Mouse (Mus musculus) gastrocnemius, adult 18-20 months (tissue): ENCODE results near the gene Tmem82. TPM values are rescaled to one million over a fixed set of nuclear protein-coding genes. Genes with fewer than 3 reads are reported as not detected.
"Not testable (repeated sequence)": the region's sequence is repeated elsewhere in the genome, so short reads cannot be mapped to it uniquely, and the experiment has no call there.

Source experiments
- DNase-seq: peaks from one replicate; pipeline ENCODE4 v3.0.0; 2021; ENCODE audit warnings: low spot score
- total RNA-seq, 2 experiments: library from RNA; stranded (reverse); gene quantifications; 2 replicates each; pipeline ENCODE4 v1.2.3; 2021

Gene Tmem82
- total RNA-seq, 2 experiments from 2014 or later = 0.55 to 0.62 TPM

DNA sequence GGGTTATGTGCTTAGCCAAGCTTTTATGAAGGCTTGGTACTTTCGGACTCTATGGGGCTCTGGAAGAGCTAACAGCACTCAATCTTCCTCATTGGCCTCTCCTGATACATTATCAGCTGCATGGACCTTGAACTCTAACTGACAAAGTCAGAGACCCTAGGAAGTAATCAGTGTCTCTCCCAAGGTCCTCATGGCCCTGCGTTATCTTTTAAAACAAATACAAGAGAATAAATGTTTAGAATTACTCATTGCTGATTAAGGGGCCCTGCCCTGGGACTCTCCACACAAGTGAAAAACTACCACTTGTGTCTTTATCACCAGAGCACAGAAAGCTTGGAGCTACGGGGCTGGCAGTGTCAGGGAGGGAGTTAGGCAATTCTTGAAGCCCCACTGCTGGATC lies 39.6 kb downstream of the Tmem82 start:
- DNase-seq = no peak

DNA sequence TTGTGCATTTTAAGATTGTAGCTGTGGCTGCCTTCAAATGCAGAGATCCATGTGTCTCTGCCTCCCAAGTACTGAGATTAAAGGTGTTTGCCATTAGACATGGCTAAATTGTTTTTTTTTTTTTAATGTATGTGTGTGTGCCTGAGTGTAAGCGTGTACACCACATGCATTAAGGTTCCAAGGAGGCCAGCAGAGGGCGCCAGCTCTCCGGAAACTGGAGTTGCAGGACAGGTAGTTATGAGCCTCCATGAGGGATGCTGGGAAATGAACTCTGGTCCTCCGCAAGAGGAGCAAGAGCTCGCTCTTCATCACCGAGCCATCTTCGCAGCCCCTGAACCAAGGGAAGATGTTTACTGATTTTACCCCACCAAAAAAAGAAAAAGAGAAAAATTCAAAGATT lies 41.6 kb downstream of the Tmem82 start:
- no peak for DNase-seq

DNA sequence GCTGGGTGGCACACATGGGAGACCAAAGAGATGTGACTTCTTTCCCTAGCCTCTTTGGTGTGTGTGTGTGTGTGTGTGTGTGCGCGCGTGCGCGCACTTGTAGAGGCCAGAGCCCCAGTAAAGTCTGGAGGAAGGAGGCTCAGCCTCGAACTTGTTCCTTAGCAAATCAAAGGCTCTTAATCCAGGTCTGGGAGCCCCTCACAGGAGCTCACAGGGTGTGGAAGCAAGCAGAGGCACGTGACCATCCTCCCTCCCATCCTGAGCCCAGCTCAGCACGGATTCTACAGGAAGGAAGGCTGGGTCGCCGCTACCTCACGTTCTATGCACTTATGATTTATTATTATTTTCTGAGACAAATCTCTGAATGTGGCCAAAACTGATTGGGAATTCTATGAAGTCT lies 42.0 kb downstream of the Tmem82 start:
- no peak for DNase-seq

DNA sequence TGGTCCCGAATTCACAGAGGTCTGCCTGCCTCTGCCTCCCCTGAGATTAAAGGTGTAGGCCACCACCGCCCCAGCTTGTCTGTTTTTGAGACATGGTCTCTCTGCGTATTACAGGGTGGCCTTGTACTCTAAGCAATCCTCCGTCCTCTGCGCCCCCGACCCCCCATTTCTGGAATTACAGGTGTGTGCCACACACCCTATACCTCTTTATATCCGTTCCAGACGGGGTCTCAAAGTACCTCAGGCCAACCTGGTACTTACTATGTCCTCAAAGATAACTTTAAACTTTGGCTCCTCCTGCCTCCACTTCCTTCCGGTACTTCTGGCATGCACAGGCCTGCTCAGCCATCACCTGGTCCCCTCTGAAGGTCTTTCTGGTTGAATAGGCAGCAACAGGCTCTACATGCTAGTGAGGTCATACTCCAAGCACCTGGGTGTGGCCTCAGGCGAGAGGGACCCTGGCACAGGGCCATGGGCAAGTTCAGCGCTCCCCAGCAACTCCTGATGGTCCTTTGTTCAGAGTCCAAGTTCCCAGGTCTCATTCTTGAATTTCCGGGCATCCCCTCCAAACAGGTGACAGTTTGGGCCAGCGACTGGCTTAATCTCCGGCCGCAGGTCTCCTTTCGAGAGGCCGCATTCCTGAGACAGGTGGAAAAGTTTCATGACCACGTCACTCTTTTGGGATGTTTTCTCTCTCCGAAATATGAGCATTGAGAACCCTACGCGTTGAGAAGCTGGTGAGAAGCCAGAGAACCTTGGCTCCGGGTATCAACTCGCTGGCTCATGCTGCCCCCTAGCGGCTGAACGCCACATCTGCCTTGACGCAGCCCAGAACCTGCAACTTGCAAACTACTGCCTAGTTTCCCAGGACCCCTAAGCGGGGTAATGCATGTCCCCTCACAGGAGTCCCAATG lies 43.4 kb downstream of the Tmem82 start:
- peak; percentile 86 for DNase-seq

DNA sequence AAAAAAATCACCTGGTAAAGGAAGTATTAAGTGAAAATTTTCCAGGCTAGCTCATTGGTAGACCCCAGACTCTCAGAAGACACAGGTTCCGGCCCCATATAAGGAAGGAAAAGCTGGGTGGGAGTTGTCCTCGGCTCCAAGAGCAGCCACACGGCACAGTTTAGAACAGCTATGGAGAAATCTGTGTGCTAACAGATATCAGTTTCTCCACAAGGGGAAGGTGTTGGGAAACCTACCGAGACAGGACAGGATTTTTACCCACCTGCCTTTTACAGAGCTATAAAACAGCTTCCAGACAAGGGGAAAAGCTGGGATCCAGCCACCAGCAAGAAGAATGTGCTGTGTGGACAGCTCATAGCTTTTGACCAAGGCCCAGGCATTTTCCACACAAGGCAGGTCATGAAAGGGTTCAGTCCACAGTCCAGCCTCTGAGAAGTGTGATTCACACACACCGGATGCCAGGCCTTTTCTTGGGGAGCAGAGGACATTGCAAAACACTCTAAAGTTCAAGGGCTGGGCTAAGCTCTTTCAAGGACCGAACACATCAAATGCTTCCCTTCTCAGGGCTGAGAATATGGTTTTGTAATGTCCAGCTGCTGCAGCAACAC lies 45.0 kb downstream of the Tmem82 start:
- peak; percentile 47 for DNase-seq

DNA sequence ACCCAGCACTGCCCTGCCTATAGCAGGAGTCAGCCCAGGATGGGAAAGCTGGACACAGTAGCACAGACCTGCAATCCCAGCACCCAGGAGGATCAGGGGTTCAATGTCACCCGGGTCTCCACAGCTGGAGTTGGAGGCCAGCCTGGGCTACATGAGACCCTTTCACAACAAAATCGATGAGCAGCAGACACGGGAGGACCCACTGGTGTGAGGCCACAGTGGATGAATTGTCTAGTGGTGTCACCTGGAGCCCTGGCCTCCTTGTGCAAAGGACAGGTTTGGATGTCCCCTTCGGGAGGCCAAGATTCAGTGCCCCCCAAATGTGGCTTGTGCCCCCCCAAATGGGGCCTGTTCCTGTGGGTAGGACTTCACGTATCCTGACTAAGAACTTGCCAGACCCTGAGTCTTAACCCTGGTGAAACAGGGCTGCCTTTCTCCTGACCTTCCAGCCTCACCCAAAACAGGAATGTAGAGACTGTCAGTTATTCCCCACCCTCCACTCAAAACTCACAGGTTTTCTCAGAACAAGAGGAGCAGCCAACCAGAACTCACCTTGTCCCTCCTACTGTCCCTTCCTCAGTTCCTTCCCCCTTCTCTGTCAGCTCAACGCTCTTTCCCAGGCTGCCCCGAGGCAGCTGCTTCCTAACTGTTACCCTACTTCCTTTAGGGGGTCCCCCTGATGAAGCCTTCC lies 45.6 kb downstream of the Tmem82 start:
- DNase-seq = no peak

DNA sequence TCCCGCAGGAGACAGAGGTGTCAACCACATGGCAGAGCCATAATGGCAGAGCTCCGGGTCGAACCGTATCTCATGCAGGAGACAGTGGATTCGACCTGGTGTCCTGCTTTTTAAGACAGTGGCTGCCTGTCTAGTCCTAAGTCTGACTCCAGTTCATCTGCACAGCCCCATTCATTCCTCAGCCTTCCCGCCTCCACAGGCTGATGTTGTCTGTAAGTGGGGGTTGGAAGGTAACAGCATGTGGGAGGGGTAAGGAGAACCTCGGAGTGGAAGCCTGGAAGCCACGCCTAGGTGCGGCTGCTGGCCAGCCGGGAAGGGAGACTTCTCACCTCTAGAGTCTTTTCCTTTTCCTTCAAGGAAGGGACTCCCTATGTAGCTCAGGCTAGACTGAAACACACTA lies 46.5 kb downstream of the Tmem82 start:
- no peak for DNase-seq

DNA sequence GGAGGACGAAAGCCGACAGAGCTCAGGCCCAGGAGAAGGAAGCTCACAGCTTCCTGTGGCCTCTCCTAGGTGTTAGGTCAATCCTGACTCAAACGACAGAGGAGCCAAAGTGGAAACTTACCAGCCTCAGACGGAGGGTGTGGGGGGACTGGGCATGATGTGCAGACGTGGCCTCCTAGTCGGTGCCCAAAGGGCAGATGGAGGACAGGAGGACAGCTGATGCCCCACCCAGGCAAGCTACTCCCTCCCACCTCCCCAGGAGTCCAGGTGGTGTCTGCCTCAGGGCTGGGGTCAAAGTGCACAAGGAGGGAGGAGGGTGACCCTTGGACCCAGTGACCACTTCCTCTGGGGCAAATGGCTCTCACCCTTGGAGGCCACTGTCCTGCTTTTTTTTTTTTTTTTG lies 47.1 kb downstream of the Tmem82 start:
- peak; percentile 30 for DNase-seq

DNA sequence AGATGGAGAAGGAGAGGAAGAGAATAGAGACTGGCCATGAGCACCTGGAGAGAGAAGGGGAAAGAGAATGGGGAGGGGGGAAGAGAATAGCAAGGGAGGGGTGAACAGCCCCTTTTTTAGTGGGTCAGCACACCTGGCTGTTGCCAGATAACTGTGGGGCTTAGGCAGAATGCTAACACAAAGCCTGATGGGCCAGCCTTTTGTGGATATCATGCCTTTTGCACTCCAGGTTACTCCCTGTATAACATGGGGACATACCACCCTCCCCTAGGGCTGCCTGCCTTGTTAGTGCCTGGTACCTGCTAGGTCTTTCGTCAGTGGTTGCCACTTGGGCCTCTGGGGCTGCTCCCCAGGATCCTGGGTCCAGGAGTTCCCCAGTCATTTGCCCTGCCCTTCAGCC lies 47.6 kb downstream of the Tmem82 start:
- DNase-seq = no peak

DNA sequence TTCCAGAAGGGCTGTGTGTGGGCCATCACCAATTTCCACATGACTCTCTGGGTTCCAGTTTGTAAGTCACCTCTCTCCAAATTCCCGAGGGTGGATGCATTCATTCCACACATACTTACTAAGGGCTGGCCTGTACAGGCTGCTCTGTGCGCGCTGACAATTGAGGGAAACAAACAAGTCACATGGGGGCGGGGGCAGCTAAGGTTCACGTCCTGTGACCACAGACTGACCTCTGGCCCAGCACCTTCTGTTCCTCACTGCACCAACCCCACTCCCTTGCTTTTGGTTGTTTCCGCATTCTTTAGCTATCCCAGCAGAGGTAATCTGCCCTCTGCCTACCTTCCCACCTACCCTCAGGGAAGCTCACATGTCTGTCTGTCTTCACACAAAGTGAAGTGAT lies 48.4 kb downstream of the Tmem82 start:
- peak; percentile 50 for DNase-seq

DNA sequence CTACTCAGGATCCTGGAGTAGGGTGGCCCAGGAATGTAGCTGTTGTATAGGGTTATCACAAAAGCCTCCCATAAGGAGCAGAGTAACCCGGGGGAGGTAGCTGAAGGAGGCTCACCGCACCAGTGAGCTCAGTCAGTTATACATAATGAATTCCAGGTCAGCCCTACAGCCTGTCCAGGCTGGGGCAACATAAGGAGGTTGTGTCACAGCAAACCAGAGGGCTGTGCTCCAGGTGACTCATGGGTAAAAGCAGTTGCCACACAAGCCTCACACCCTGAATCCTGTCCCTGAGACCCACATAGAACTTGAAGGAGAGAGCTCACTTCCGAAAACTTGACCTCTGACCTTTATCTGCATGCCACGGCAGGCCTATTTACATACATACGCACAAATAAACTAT lies 49.5 kb downstream of the Tmem82 start:
- DNase-seq = no peak

DNA sequence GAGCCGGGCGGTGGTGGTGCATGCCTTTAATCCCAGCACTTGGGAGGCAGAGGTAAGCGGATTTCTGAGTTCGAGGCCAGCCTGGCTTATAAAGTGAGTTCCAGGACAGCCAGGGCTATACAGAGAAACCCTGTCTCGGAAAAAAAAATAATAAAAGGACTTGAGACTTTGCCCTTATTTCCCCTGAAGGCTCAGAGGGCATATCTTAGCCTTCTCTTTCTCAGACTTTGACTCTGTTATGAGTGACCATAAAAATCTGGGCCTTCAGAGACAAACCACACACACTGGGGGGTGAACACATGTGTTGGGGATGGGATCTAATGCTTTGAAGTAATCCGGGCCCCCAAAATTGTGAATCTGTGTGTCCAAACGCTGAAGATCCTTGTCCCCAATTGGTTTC lies 51.3 kb downstream of the Tmem82 start:
- DNase-seq = not testable (repeated sequence)

DNA sequence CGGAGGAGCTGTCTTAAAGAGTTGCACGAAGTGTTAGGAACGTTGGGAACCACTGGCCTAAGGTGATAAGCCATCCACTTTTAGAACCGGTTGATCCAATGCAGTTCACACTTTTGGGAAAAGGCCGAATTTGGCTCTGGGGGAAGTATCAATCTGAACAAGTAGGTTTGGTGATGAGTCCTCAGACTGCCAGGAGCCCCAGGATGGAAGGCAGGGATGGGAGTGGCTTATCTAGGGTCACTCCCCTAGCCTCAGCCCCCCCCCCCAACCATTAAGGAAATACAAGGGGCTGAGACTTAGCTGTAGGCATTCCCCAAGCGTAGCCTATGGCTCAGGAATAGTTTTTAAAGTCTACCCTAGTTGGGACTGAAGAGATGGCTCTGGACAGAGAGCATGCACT lies 52.2 kb downstream of the Tmem82 start:
- DNase-seq = no peak

DNA sequence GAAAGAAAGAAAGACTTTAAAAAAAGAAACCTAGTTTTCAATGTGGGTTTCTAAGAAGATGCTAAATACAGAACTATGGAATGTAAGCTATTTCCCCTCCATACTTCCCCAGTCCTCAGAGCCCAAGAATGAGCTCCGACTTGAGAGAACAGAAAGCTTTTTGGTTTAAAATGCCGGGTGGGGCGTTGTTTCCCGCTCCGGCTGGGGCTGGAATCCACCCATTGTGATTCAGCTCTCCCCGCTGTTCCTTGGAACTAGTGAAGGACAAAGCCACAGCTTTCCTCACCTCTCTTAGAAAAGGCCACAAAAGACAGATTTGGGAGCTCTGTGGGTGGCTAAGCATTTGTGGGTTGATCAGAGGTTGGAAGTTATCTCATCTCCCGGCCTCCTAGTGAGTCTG lies 53.1 kb downstream of the Tmem82 start:
- peak; percentile 23 for DNase-seq

DNA sequence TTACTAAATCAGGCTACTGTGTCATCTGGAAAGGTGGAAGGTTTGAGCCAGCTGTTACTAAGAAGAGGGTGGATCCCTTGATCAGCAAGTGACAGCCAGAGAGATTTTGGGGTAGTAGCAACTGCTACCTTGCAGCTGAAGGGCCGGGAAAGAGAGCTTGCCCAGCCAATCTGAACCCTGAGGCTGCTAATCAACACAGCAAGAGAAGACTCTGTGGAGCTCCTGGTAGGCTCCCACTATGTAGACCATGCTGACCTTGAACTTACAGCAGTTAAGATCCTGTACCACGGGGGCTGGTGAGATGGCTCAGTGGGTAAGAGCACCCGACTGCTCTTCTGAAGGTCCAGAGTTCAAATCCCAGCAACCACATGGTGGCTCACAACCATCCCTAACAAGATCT lies 53.8 kb downstream of the Tmem82 start:
- no peak for DNase-seq

DNA sequence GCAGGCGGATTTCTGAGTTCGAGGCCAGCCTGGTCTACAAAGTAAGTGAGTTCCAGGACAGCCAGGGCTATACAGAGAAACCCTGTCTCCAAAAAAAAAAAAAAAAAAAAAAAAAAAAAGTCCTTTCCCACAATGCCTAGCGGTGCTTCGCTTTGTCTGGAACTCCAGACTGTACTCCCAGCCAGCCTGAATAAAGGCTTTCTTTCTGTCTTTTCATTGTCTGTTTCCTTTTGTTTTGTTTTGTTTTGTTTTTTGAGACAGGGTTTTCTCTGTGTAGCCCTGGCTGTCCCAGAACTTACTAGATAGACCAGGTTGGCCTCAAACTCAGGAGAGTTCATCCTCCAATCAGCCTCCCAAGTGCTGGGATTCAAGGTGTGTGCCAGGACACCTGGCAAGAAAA lies 54.2 kb downstream of the Tmem82 start:
- DNase-seq = no peak

Other genes starting within 250 kb of the Tmem82 start
- not detected for gene Clcnka, start 219.9 kb downstream of the Tmem82 start, total RNA-seq
- gene Clcnkb, start 202.6 kb downstream of the Tmem82 start, total RNA-seq = under 1 TPM in 1 of 2 experiments, not detected in 1; 0.40 TPM
- gene Hspb7, start 197.9 kb downstream of the Tmem82 start, total RNA-seq = 100 to 1,000 TPM; 331 to 560 TPM
- 1 to 10 TPM in 1 of 2 experiments, under 1 TPM in 1; 0.87 to 1.0 TPM for gene Srarp, start 182.5 kb downstream of the Tmem82 start, total RNA-seq
- gene Zbtb17, start 174.0 kb downstream of the Tmem82 start, total RNA-seq = 10 to 100 TPM; 29.2 to 32.2 TPM
- 10 to 100 TPM; 21.4 to 21.9 TPM for gene Spen, start 80.0 kb downstream of the Tmem82 start, total RNA-seq
- gene Fblim1, start 12.5 kb downstream of the Tmem82 start, total RNA-seq = 1 to 10 TPM in 1 of 2 experiments, under 1 TPM in 1; 0.90 to 1.1 TPM
- gene Slc25a34, start 5.2 kb upstream of the Tmem82 start, total RNA-seq = 10 to 100 TPM; 13.3 to 15.7 TPM
- 10 to 100 TPM; 28.9 to 34.5 TPM for gene Plekhm2, start 46.3 kb upstream of the Tmem82 start, total RNA-seq
- 1 to 10 TPM; 4.1 to 5.2 TPM for gene Rsc1a1, start 67.0 kb upstream of the Tmem82 start, total RNA-seq
- gene Ddi2, start 104.8 kb upstream of the Tmem82 start, total RNA-seq = 10 to 100 TPM; 57.5 to 62.5 TPM
- not detected for gene Agmat, start 128.0 kb upstream of the Tmem82 start, total RNA-seq
- gene Dnajc16, start 172.3 kb upstream of the Tmem82 start, total RNA-seq = 10 to 100 TPM; 13.2 to 13.3 TPM
- 1 to 10 TPM; 2.4 TPM for gene Casp9, start 175.0 kb upstream of the Tmem82 start, total RNA-seq
- under 1 TPM in 1 of 2 experiments, not detected in 1; 0.78 TPM for gene Cela2a, start 207.5 kb upstream of the Tmem82 start, total RNA-seq
- gene Ctrc, start 227.7 kb upstream of the Tmem82 start, total RNA-seq = not detected